Mouse (Mus musculus): ENCODE measurements around the gene March4. TPM values are rescaled to one million over a fixed set of nuclear protein-coding genes. Genes with fewer than 3 reads are reported as not detected.

Gene March4
- polyA plus RNA-seq, 1 experiment from 2014 or later, result not detected

DNA sequence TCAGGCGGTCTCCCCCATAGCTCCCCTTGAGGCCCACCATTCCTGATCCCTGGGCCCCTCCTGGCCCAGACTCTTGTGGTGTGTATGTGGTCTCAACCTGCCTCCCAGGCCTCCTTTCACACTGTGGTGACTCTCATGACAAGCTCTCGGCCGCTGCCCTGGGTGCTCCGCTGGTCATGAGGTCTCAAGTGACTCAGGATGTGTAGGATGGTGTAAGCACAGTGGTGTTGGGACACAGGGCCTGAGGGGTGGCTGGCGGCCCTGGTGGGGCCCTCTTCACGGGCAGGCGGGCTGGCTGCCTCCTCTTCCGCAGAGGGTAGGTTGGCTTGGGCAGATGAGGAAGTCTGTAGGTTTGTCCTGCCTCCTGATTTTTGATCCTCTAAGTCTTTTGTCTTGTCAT is 108.2 kb downstream of the March4 start:
- Histone ChIP-seq H3K9me3 (ENCODE audit: low read length) (no peaks in the 10 kb centered on the region), H3K27ac (ENCODE audit: low read depth) (no peak overlapping the region; the same call in 1 of the 2 replicates), H3K9ac (replicated peaks) (no peak overlapping the region), H3K36me3 (replicated peaks; ENCODE audit: insufficient read depth, low read length) (no peaks in the 10 kb centered on the region), H3K27me3 (ENCODE audit: insufficient read depth, low read length) (no peaks in the 10 kb centered on the region), H3K4me2 (ENCODE audit: low read depth, low read length) (no peak overlapping the region), H3K4me1 (ENCODE audit: insufficient read depth) (0 out of 2 replicates have a peak, but pooled peaks cover 8% of the 10 kb centered on the region), H3K4me3 (ENCODE audit: low read depth, low read length) (no peak overlapping the region)
- peak; percentile 74 for ATAC-seq
- TF ChIP-seq CTCF (IDR thresholded peaks at IDR 0.05; ENCODE audit: low read depth), result no peak
- no peak for TF ChIP-seq EP300 (IDR thresholded peaks at IDR 0.05; ENCODE audit: low read depth)
- peak; percentile 62 for DNase-seq
- WGBS (ENCODE audit: insufficient replicate concordance), result 71% methylated on average over 8 of the region's 8 CpGs

GRCm38 (mm10) chr1:72426456-72426855 is 110.3 kb downstream of the March4 start:
- no peak for ATAC-seq
- WGBS (ENCODE audit: insufficient replicate concordance), result 77% methylated on average over 4 of the region's 4 CpGs
- H3K9me3 ChIP-seq (ENCODE audit: low read length), result no peaks in the 10 kb centered on the region

GRCm38 (mm10) chr1:72422121-72422520 is 114.6 kb downstream of the March4 start:
- 82% methylated on average over 4 of the region's 4 CpGs for WGBS (ENCODE audit: insufficient replicate concordance)
- Histone ChIP-seq H3K4me1 (ENCODE audit: insufficient read depth) (peaks cover 3% of the 10 kb centered on the region; the same call in 1 of the 2 replicates), H3K27me3 (ENCODE audit: insufficient read depth, low read length) (no peaks in the 10 kb centered on the region), H3K36me3 (replicated peaks; ENCODE audit: insufficient read depth, low read length) (no peaks in the 10 kb centered on the region), H3K9ac (replicated peaks) (no peak overlapping the region), H3K9me3 (ENCODE audit: low read length) (no peaks in the 10 kb centered on the region), H3K27ac (ENCODE audit: low read depth) (no peak overlapping the region), H3K4me3 (ENCODE audit: low read depth, low read length) (no peak overlapping the region), H3K4me2 (ENCODE audit: low read depth, low read length) (no peak overlapping the region)
- no peak for TF ChIP-seq CTCF (IDR thresholded peaks at IDR 0.05; ENCODE audit: low read depth)
- no peak for TF ChIP-seq EP300 (IDR thresholded peaks at IDR 0.05; ENCODE audit: low read depth)
- ATAC-seq, result no peak
- DNase-seq, result no peak

More at GRCm38 (mm10) chr1:72426456-72426855, 110.3 kb downstream of the March4 start:
- Histone ChIP-seq H3K4me1 (ENCODE audit: insufficient read depth) (0 out of 2 replicates have a peak, but pooled peaks cover 8% of the 10 kb centered on the region), H3K27me3 (ENCODE audit: insufficient read depth, low read length) (no peaks in the 10 kb centered on the region), H3K9ac (replicated peaks) (no peak overlapping the region), H3K4me3 (ENCODE audit: low read depth, low read length) (no peak overlapping the region), H3K4me2 (ENCODE audit: low read depth, low read length) (no peak overlapping the region), H3K27ac (ENCODE audit: low read depth) (no peak overlapping the region), H3K36me3 (replicated peaks; ENCODE audit: insufficient read depth, low read length) (no peaks in the 10 kb centered on the region)
- DNase-seq, result no peak
- TF ChIP-seq CTCF (IDR thresholded peaks at IDR 0.05; ENCODE audit: low read depth) (no peak), EP300 (IDR thresholded peaks at IDR 0.05; ENCODE audit: low read depth) (no peak)

- Histone ChIP-seq H3K9ac (replicated peaks) (no peak overlapping the region), H3K4me1 (ENCODE audit: insufficient read depth) (peaks cover 3% of the 10 kb centered on the region; the same call in 1 of the 2 replicates), H3K36me3 (replicated peaks; ENCODE audit: insufficient read depth, low read length) (no peaks in the 10 kb centered on the region), H3K4me2 (ENCODE audit: low read depth, low read length) (no peak overlapping the region), H3K27ac (ENCODE audit: low read depth) (no peak overlapping the region), H3K4me3 (ENCODE audit: low read depth, low read length) (no peak overlapping the region), H3K27me3 (ENCODE audit: insufficient read depth, low read length) (no peaks in the 10 kb centered on the region), H3K9me3 (ENCODE audit: low read length) (no peaks in the 10 kb centered on the region)
- ATAC-seq (peak; percentile 41; the same call in 1 of the 2 replicates), DNase-seq (no peak)
- TF ChIP-seq EP300 (IDR thresholded peaks at IDR 0.05; ENCODE audit: low read depth), result no peak
- no peak for TF ChIP-seq CTCF (IDR thresholded peaks at IDR 0.05; ENCODE audit: low read depth)
- WGBS (ENCODE audit: insufficient replicate concordance), result 51% methylated on average over 2 of the region's 2 CpGs
Measured at GRCm38 (mm10) chr1:72420220-72420619, 116.5 kb downstream of the March4 start.

DNA sequence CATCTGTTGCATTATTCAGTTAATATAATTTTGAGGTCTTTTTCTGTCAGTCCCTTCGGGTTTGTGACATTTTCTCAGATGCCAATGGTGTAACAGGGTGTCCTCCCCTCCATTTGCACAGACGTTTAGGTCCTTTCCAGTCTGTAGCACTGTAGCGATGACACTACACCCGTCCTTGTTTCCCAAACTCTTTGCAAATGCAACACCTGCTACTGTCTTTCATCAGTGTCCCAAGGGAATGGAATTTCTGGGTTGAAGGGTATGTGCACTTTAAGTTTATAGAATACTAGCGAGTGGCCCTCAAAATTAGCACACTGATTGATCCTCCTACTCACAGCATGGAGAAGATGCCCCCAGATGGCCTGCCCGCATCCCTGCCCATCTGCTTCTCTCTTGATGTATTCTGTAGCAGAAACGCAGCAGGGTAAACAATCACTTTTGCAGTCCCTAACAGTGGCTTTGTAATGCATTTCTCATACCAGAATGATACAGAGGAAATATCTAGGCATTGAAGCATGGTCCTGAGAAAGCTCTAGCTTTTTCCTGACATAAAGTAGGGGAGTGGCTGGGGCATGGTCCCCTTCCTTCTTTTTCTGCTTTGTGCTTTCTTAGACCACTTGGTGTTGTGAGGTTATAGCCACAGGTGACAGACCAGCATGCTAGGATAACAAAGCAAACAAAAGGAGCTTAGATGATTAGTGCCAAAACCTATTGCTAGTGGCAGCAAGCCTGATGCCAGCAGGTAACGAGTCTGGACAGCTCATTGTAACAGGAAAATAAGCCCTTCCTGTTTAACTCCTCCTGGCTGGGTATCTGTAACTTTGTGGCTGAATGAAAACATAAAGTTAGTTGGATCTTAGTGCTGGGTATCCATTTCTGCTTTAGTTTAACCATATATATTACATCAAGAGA is 117.7 kb downstream of the March4 start:
- Histone ChIP-seq H3K36me3 (replicated peaks; ENCODE audit: insufficient read depth, low read length) (no peaks in the 10 kb centered on the region), H3K4me1 (ENCODE audit: insufficient read depth) (peaks cover 3% of the 10 kb centered on the region; the same call in 1 of the 2 replicates), H3K9me3 (ENCODE audit: low read length) (no peaks in the 10 kb centered on the region), H3K9ac (replicated peaks) (no peak overlapping the region), H3K4me3 (ENCODE audit: low read depth, low read length) (no peak overlapping the region), H3K4me2 (ENCODE audit: low read depth, low read length) (no peak overlapping the region), H3K27me3 (ENCODE audit: insufficient read depth, low read length) (no peaks in the 10 kb centered on the region), H3K27ac (ENCODE audit: low read depth) (no peak overlapping the region)
- DNase-seq (no peak), ATAC-seq (no peak)
- no peak for TF ChIP-seq CTCF (IDR thresholded peaks at IDR 0.05; ENCODE audit: low read depth)
- TF ChIP-seq EP300 (IDR thresholded peaks at IDR 0.05; ENCODE audit: low read depth), result no peak
- 71% methylated on average over 8 of the region's 8 CpGs for WGBS (ENCODE audit: insufficient replicate concordance)

DNA sequence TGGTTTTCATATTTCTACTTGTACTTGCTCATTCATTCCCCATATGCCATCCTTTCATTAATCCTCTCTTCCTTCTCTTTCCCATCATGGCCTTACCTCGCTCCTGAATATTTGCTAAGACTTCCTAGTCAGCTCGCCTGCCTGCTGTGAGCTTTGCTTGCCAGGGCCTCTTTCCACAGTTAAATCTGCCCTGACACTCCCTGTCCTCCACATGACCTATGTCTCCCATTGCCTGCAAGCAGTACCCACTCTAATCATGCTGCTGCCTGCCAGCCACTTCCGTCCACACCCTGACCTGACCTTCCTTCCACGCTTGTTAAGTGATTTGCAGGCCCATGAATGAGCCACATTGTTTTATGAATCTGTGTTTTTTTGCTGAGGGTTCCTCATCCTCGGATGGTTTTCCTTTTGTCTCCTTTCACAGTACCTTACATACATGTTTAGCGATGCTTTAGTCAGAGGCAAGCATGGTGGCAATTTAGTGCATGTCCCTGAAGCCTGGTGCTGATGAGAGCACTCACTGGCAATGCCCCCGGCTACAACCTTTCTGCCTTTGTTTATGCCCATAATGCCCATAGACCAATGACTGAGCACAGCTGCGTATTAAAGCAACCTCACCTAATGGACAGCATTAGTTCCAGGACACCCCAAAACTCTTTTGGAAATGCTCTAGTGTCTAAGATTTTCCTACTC is 122.0 kb downstream of the March4 start:
- Histone ChIP-seq H3K4me2 (ENCODE audit: low read depth, low read length) (no peak overlapping the region), H3K27me3 (ENCODE audit: insufficient read depth, low read length) (no peaks in the 10 kb centered on the region), H3K9me3 (ENCODE audit: low read length) (no peaks in the 10 kb centered on the region), H3K4me3 (ENCODE audit: low read depth, low read length) (no peak overlapping the region), H3K27ac (ENCODE audit: low read depth) (no peak overlapping the region), H3K36me3 (replicated peaks; ENCODE audit: insufficient read depth, low read length) (no peaks in the 10 kb centered on the region), H3K9ac (replicated peaks) (no peak overlapping the region), H3K4me1 (ENCODE audit: insufficient read depth) (no peaks in the 10 kb centered on the region)
- TF ChIP-seq EP300 (IDR thresholded peaks at IDR 0.05; ENCODE audit: low read depth), result no peak
- no peak for TF ChIP-seq CTCF (IDR thresholded peaks at IDR 0.05; ENCODE audit: low read depth)
- WGBS (ENCODE audit: insufficient replicate concordance), result 70% methylated on average over 8 of the region's 8 CpGs
- no peak for ATAC-seq
- DNase-seq, result no peak

Measured in liver, postnatal 0 days (tissue).